Mouse (Mus musculus): ENCODE results near the gene Dad1.

DNA sequence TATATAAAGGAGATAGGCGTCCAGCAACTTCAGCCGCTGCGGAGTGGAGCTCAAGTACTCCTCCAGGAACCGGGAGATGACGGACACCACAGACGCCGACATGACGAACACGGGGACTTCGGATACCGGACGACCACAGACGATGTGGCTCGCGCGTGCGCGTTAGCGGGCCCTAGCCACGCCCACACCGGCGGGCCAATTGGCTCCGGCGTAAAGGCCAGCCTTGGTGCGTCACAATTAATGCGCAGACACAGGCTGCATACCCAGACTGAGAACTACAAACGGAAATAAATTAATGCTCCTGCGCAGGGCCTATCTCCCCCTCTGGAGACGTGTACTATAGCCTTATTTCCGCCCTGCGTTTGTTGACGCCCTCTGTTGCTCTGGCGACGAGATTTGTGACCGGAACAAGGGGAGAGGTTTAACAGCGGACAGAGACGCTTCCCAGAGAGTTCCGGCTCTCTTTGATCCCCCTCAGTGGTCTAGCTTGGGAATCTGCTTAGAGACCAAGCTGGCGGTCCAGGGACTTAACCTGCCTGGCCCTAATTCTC lies at the start of gene Dad1, which contains the start of gene Abhd4:
- TF ChIP-seq CTCF (IDR thresholded peaks at IDR 0.05; ENCODE audit: low read depth, low read length) (no peak), POLR2A (IDR thresholded peaks at IDR 0.05; ENCODE audit: borderline replicate concordance, low read depth, low read length) (no peak; the same call in 1 of the 2 replicates)

All from bone marrow macrophage, adult 2 months (primary cell).